Mouse (Mus musculus): ENCODE results near the gene Ghdc.

DNA sequence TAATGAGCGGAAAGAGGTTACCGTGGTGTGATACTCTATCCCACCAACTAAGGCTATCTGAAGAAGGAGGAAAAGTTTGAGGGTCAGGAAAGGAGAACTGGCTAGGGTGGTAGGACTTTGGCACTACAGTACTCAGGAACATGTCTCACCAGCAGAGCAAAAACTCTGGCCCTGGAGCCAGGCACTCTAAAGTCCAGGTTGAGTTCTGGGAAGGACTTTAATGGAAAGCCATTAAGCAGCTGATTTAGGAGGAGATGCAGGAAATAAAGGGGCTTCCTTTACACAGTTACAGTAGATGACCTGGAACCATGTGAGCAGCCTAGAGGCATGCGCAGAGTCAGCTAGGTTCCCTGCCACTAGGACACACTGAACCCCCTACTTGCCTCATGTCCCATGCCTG, 43.6 kb downstream of the Ghdc start:
- TF ChIP-seq CTCF (IDR thresholded peaks at IDR 0.05 in 2 of 3, conservative IDR thresholded peaks at IDR 0.05 in 1 of 3; ENCODE audit: control insufficient read depth in 1 of 3, insufficient read depth in 1 of 3, low read depth in 2 of 3, low read length in 3 of 3, poor library complexity in 1 of 3, severe bottlenecking in 1 of 3) (no peak), POLR2A (IDR thresholded peaks at IDR 0.05; ENCODE audit: control insufficient read depth in 1 of 2, insufficient read depth in 1 of 2, low read depth in 1 of 2, low read length in 2 of 2, poor library complexity in 1 of 2) (no peak), ZMIZ1 (IDR thresholded peaks at IDR 0.05; ENCODE audit: low read depth, low read length) (no peak), ZC3H11A (IDR thresholded peaks at IDR 0.05; ENCODE audit: low read depth, low read length) (no peak), EP300 (IDR thresholded peaks at IDR 0.05; ENCODE audit: low read depth in 1 of 2, low read length in 2 of 2) (no peak), E2F4 (IDR thresholded peaks at IDR 0.05; ENCODE audit: borderline replicate concordance, low read depth, low read length) (no peak), MAZ (IDR thresholded peaks at IDR 0.05; ENCODE audit: low read depth, low read length) (no peak)

All from MEL (cell line).